Mouse (Mus musculus) hindbrain, embryonic 16.5 days (tissue): ENCODE data around the gene Tnfaip3. TPM values are rescaled to one million over a fixed set of nuclear protein-coding genes. Genes with fewer than 3 reads are reported as not detected.

Source experiments
- ATAC-seq: fragments of 200-750 bp; cut with Nextera tagmentation; 2 replicates; pipeline ENCODE4 v1.8.0; 2017; ENCODE audit warnings: moderate TSS enrichment, moderate library complexity
- H3K27ac ChIP-seq: fragments of 300-500 bp; sonication (generic); 2 replicates; pipeline ENCODE4 v1.5.1; 2014; ENCODE audit warnings: low read depth, mild to moderate bottlenecking, control low read depth, low read length, moderate library complexity
- H3K27me3 ChIP-seq: fragments of 300-500 bp; sonication (generic); replicated peaks from 2 replicates; pipeline ENCODE4 v1.6.1; 2014; ENCODE audit warnings: low read length; ENCODE audit not compliant: control insufficient read depth, insufficient read depth
- H3K36me3 ChIP-seq: fragments of 300-500 bp; sonication (generic); 2 replicates; pipeline ENCODE4 v1.6.1; 2014; ENCODE audit warnings: mild to moderate bottlenecking, low read length, moderate library complexity, mixed read lengths; ENCODE audit not compliant: control insufficient read depth, insufficient read depth
- H3K4me1 ChIP-seq: fragments of 300-500 bp; sonication (generic); 2 replicates; pipeline ENCODE4 v1.6.1; 2014; ENCODE audit warnings: low read depth, low read length; ENCODE audit not compliant: control insufficient read depth, insufficient read depth
- H3K4me2 ChIP-seq: fragments of 300-500 bp; sonication (generic); 2 replicates; pipeline ENCODE4 v1.6.1; 2014; ENCODE audit warnings: mild to moderate bottlenecking, low read length, control low read depth, moderate library complexity
- H3K4me3 ChIP-seq: fragments of 300-500 bp; sonication (generic); 2 replicates; pipeline ENCODE4 v1.5.1; 2014; ENCODE audit warnings: mild to moderate bottlenecking, low read length, control low read depth, moderate library complexity
- H3K9ac ChIP-seq: fragments of 300-500 bp; sonication (generic); 2 replicates; pipeline ENCODE4 v1.6.1; 2014; ENCODE audit warnings: low read depth, mild to moderate bottlenecking, control low read depth, low read length, moderate library complexity
- H3K9me3 ChIP-seq: fragments of 300-500 bp; sonication (generic); 2 replicates; pipeline ENCODE4 v1.6.1; 2014; ENCODE audit warnings: mild to moderate bottlenecking, low read length, moderate library complexity; ENCODE audit not compliant: control insufficient read depth
- WGBS: fragments of 180-500 bp; shearing (Covaris S2); extraction: QIAGEN DNeasy Blood & Tissue Kit; methylation state at CpG from one replicate; pipeline ENCODE4 v1.1.7; 2014; 5-methylcytosine and 5-hydroxymethylcytosine counted together
- polyA plus RNA-seq: library from polyadenylated mRNA; unstranded; fragments of >200 nt; fragmentation: Nextera tagmentation; extraction: Ambion mirVana; gene quantifications from 2 replicates; pipeline ENCODE4 v1.2.1, GENCODE M21; 2015

The Tnfaip3 gene
- polyA plus RNA-seq, 1 experiment from 2014 or later: 2.9 TPM

- H3K4me1 ChIP-seq: no peaks in the 10 kb centered on the region
- no peak overlapping the region for H3K4me2 ChIP-seq
- H3K27ac ChIP-seq: no peak overlapping the region
- no peak overlapping the region for H3K4me3 ChIP-seq
- WGBS: 73% methylated on average over 2 of the region's 2 CpGs
- no peak overlapping the region for H3K9ac ChIP-seq
- ATAC-seq: no peak
- H3K36me3 ChIP-seq: no peaks in the 10 kb centered on the region
- H3K9me3 ChIP-seq: no peaks in the 10 kb centered on the region
- no peaks in the 10 kb centered on the region for H3K27me3 ChIP-seq
Observed at GRCm38 (mm10) chr10:18987907-18988199, 27.6 kb downstream of the Tnfaip3 start.

- Histone ChIP-seq H3K9ac (no peak overlapping the region), H3K4me3 (no peak overlapping the region), H3K36me3 (no peaks in the 10 kb centered on the region), H3K27me3 (no peaks in the 10 kb centered on the region), H3K4me1 (no peaks in the 10 kb centered on the region), H3K27ac (no peak overlapping the region), H3K4me2 (no peak overlapping the region), H3K9me3 (no peaks in the 10 kb centered on the region)
- WGBS: 25% methylated on average over 2 of the region's 2 CpGs
- ATAC-seq: no peak
Observed at GRCm38 (mm10) chr10:18987046-18987906, 28.2 kb downstream of the Tnfaip3 start.

- no peaks in the 10 kb centered on the region for H3K9me3 ChIP-seq
- no peak overlapping the region for H3K9ac ChIP-seq
- no peaks in the 10 kb centered on the region for H3K36me3 ChIP-seq
- WGBS: 86% methylated on average over 3 of the region's 3 CpGs
- no peak overlapping the region for H3K27ac ChIP-seq
- H3K27me3 ChIP-seq: no peaks in the 10 kb centered on the region
- H3K4me1 ChIP-seq: no peaks in the 10 kb centered on the region
- no peak overlapping the region for H3K4me3 ChIP-seq
- no peak for ATAC-seq
- no peak overlapping the region for H3K4me2 ChIP-seq
Observed at GRCm38 (mm10) chr10:18985516-18985915, 29.9 kb downstream of the Tnfaip3 start.

- no peak overlapping the region for H3K27ac ChIP-seq
- no peak overlapping the region for H3K4me2 ChIP-seq
- ATAC-seq: no peak
- no peaks in the 10 kb centered on the region for H3K27me3 ChIP-seq
- H3K4me3 ChIP-seq: no peak overlapping the region
- no peaks in the 10 kb centered on the region for H3K9me3 ChIP-seq
- H3K9ac ChIP-seq: no peak overlapping the region
- H3K36me3 ChIP-seq: no peaks in the 10 kb centered on the region
- WGBS: 85% methylated on average over 6 of the region's 6 CpGs
- no peaks in the 10 kb centered on the region for H3K4me1 ChIP-seq
Observed at GRCm38 (mm10) chr10:18983514-18983913, 31.9 kb downstream of the Tnfaip3 start.

- Histone ChIP-seq H3K4me2 (no peak overlapping the region), H3K9ac (no peak overlapping the region), H3K9me3 (no peaks in the 10 kb centered on the region), H3K4me3 (no peak overlapping the region), H3K36me3 (no peaks in the 10 kb centered on the region), H3K27ac (no peak overlapping the region), H3K4me1 (no peaks in the 10 kb centered on the region), H3K27me3 (no peaks in the 10 kb centered on the region)
- ATAC-seq: no peak
- WGBS: 85% methylated on average over 3 of the region's 3 CpGs
Observed at GRCm38 (mm10) chr10:18974486-18974885, 41.0 kb downstream of the Tnfaip3 start.

GRCm38 (mm10) chr10:18966893-18967292 is 48.6 kb downstream of the Tnfaip3 start:
- H3K27ac ChIP-seq: no peak overlapping the region
- H3K4me3 ChIP-seq: no peak overlapping the region
- no peaks in the 10 kb centered on the region for H3K9me3 ChIP-seq
- no peak for ATAC-seq
- H3K9ac ChIP-seq: no peak overlapping the region
- H3K27me3 ChIP-seq: no peaks in the 10 kb centered on the region
- WGBS: 90% methylated on average over 10 of the region's 10 CpGs
- no peak overlapping the region for H3K4me2 ChIP-seq
- H3K4me1 ChIP-seq: no peaks in the 10 kb centered on the region
- H3K36me3 ChIP-seq: no peaks in the 10 kb centered on the region

GRCm38 (mm10) chr10:18965601-18966000 is 49.9 kb downstream of the Tnfaip3 start:
- WGBS: 86% methylated on average over 4 of the region's 4 CpGs
- Histone ChIP-seq H3K4me1 (no peaks in the 10 kb centered on the region), H3K9ac (no peak overlapping the region), H3K27me3 (no peaks in the 10 kb centered on the region), H3K9me3 (no peaks in the 10 kb centered on the region), H3K4me3 (no peak overlapping the region), H3K36me3 (no peaks in the 10 kb centered on the region), H3K4me2 (no peak overlapping the region), H3K27ac (no peak overlapping the region)
- ATAC-seq: no peak

GRCm38 (mm10) chr10:18964856-18965255 is 50.6 kb downstream of the Tnfaip3 start:
- no peaks in the 10 kb centered on the region for H3K4me1 ChIP-seq
- no peaks in the 10 kb centered on the region for H3K27me3 ChIP-seq
- H3K9ac ChIP-seq: no peak overlapping the region
- no peaks in the 10 kb centered on the region for H3K36me3 ChIP-seq
- no peak for ATAC-seq
- H3K9me3 ChIP-seq: no peaks in the 10 kb centered on the region
- H3K4me3 ChIP-seq: no peak overlapping the region
- H3K27ac ChIP-seq: no peak overlapping the region
- no peak overlapping the region for H3K4me2 ChIP-seq
- WGBS: 73% methylated on average over 7 of the region's 7 CpGs

- Histone ChIP-seq H3K9ac (no peak overlapping the region), H3K9me3 (no peaks in the 10 kb centered on the region), H3K4me3 (no peak overlapping the region), H3K4me2 (no peak overlapping the region), H3K36me3 (no peaks in the 10 kb centered on the region), H3K27ac (no peak overlapping the region), H3K4me1 (no peaks in the 10 kb centered on the region), H3K27me3 (no peaks in the 10 kb centered on the region)
- WGBS: 74% methylated on average over 14 of the region's 14 CpGs
- no peak for ATAC-seq
Observed at GRCm38 (mm10) chr10:18959777-18960492, 55.5 kb downstream of the Tnfaip3 start.
